Mouse (Mus musculus) lung, postnatal 0 days (tissue): Measurements from ENCODE around the gene Pik3c2b.

Experiments
- CTCF ChIP-seq: IDR thresholded peaks from 2 replicates; pipeline ENCODE4 v1.5.1; 2016; ENCODE audit warnings: antibody characterized with exemption, mild to moderate bottlenecking
- EP300 ChIP-seq: IDR thresholded peaks from 2 replicates; pipeline ENCODE4 v1.6.1; 2016; ENCODE audit warnings: antibody characterized with exemption, mild to moderate bottlenecking, control low read depth

GRCm38 (mm10) chr1:133057345-133058034, 12.0 kb downstream of the Pik3c2b start:
- TF ChIP-seq CTCF (no peak), EP300 (no peak)
